Mouse (Mus musculus): ENCODE measurements around the gene Ankrd26. TPM values are rescaled to one million over a fixed set of nuclear protein-coding genes. Genes with fewer than 3 reads are reported as not detected.

Gene Ankrd26
- polyA plus RNA-seq, 3 experiments from 2014 or later, result 5.5 to 9.4 (median 6.3) TPM

DNA sequence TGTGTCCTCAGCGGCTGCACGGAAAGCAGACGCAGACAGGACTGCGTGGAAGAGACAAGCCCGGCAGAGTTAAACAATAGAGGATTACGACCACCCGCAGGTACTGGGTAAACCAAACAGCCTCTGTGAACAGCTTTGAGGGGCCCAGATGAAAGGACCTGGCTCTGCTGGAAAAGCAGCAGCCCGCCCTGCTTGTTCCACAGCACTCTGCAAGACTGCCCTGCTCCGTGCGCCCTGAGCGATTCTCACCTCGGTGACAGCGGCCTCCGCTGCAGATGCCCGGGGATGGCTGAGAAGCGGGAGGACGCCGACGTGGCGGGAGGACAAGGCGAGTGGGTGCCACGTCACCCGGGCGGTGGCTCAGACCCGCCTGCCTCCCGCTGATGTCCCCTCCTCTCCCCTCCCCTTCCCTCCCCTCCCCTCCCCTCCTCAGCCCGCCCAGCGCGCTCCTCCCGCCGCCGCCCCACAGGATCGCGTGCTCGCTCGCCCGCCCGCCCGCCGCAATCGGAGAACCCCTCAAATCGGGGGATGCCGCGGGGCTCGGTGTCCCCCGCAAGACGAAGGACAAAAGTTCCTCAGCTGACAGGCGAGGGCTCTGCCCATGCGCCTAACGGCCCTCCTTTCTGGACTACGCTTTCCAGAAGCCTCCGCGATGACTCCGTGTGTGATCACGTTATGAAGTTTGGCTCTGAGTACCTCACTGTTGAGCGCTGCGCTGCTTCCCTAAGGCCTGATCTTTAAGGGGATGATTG lies 82.9 kb downstream of the Ankrd26 start, which contains the start of gene Zfp9:
Zfp9 (minus strand) TSS at position 364 of the 752 bp plus-strand sequence.
- no peak for ATAC-seq

DNA sequence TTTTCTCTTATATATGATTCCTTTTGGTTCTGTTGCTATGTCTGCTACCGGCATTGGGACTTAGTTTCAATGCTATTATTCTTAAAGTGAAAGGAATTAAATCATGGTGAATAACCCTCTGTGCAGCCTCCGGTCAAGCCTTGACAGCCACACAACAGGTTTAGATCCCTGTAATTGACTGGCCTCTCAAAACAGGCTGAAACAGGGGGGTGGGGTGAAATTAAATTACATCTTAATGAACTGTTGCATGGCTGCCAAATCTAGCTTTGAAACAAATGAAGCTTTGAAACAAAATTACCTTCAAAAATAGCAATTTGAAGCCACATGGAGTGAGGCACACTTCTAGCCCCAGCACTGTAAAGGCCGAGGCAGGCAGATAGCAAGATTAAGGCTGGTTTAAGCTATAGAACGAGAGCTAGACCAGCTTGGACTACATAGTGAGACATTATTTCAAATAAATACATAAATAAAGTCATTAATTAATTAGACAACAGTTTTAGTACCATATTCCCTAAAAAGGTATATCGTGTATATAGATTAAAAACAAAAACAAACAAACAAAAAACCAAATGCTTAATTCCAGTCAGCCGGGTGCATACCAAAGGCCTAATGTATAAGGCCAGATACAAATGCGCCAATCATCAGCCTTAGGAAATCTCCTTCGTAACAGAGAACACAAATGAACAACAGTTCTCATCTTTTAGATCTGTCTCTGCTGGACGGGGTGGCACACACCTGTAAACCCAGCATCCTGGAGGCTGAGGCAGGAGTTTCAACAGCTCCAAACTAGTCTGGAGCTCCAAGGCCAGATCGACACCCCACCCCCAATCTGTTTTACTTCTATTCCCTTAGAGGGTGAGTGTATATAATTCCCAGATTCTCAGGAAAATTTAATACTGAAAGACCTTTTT lies 83.9 kb downstream of the Ankrd26 start:
- no peak for ATAC-seq

DNA sequence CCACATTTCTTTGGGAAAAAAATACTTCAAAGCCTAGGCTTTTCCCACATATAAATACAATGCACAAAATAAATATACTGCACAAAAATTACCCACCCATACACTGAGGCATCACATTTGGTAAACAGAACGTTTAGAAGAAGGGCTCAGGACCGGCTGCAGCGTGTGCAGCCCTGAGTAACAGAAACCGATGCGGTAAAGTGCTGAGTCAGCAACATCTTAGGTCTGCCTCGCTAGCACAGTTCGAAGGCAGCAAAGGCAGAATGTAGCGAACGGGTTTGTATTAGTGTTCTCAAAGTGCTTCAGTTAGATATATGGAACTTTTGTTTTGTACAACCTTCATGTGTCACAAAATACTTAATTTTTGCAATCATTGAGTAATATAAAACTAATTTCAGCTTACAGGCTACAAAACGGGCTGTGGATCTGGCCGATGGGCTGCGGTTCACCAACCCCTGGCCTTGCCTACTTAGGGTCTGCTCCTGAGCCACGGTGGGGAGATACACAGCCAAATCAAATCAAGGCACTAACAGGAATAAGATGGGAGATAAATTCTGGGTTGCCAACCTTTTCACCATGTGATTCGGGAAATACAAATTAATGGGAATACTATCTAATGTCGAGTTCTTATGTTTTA lies 99.8 kb downstream of the Ankrd26 start:
- no peak for ATAC-seq

DNA sequence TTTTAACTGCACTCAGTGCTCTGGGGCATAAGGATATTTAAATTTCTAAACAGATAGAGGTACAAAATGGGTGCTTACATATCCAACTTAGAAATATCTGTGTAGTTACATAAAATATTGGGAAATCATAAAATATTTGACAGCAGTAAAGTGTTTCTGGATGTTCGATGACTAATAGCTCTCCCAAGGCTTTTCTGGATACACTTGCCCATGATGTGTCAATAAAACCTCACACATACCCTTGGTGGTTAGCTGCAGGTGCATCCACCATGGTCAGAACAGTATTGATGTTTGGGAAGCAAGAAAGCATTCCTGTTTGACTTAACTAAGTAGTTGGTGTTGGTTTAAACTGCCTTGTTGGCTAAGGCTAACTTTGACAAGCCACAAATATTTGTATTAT lies 104.3 kb downstream of the Ankrd26 start:
- ATAC-seq, result no peak

DNA sequence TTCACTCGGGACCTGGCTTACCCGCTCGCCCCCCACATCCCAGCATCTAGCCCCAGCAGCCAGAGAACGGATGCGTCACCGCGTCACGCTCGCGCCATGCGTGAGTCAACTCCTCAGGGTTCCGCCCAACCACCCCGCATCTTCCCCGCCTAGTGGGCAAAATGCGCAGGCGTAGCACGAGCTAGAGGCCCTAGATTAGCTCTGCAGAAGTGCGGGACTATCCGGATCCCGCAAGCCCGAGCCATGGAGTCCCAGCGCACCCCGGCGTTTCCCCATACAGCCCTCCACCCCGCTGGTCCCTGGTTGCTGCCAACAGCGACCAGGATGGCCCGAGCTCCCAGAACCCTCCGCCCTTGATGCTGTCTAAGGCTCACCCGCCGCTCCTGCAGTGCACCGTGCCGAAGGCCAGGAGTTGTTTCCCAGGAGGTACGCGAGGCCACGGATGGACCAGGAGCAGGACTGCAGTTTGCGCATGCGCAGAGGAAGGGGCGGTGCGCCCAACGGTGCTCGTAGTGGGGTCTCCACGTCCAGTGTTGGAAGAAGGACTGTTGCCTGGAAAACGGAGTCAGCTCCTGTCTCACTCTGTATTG lies 106.9 kb downstream of the Ankrd26 start, which contains the start of gene Zfp248:
Zfp248 (minus strand) TSS at position 487 of the 590 bp plus-strand sequence.
- ATAC-seq, result peak; percentile 96

DNA sequence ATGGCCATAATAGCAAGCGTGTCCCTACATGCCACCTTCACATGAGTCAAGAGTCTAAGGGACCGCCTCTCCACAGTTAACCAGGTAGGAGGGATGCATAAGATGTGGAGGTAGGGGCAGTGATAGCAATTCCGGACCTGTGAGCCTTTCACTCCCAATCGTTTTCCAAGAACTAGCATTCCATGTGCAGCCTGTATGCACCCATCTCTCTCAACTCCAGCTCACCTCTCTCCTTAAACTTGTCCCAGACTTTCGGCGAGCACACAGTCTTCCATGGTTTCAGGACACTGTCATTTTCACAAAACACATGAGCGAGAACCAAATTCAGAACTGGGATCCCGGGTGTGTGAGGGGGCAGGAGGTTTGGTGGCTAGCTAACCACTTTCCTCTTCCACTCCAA lies 107.6 kb downstream of the Ankrd26 start:
- no peak for ATAC-seq

Other genes starting within 250 kb of the Ankrd26 start
- 10 to 100 TPM; 26.1 to 29.9 (median 26.6) TPM for gene Bms1, start 142.8 kb downstream of the Ankrd26 start, polyA plus RNA-seq (2017; shearing (Covaris generic))
- gene Zfp248, start 106.7 kb downstream of the Ankrd26 start, polyA plus RNA-seq (2017; shearing (Covaris generic)), result 1 to 10 TPM; 7.0 to 7.7 (median 7.3) TPM
- gene Zfp9, start 82.9 kb downstream of the Ankrd26 start, polyA plus RNA-seq (2017; shearing (Covaris generic)), result under 1 TPM in 1 of 3 experiments, not detected in 2; 0.20 TPM